Mouse (Mus musculus) skeletal muscle tissue, adult 2 months (tissue): Measurements from ENCODE around the gene Cep95.

ENCODE experiments used
- DNase-seq: peaks from one replicate; pipeline ENCODE4 v3.0.0-alpha.2; 2012; ENCODE audit warnings: low read depth, low spot score

Gene Cep95

GRCm38 (mm10) chr11:106814601-106815320, 25.7 kb downstream of the Cep95 start:
- DNase-seq = no peak

- no peak for DNase-seq
Measured at GRCm38 (mm10) chr11:106815331-106815730, 26.3 kb downstream of the Cep95 start.

- DNase-seq = no peak
Measured at GRCm38 (mm10) chr11:106815761-106816160, 26.7 kb downstream of the Cep95 start.

- DNase-seq = no peak
Measured at GRCm38 (mm10) chr11:106816316-106816715, 27.3 kb downstream of the Cep95 start.

GRCm38 (mm10) chr11:106817156-106817555, 28.1 kb downstream of the Cep95 start:
- no peak for DNase-seq

- no peak for DNase-seq
Measured at GRCm38 (mm10) chr11:106817808-106818207, 28.8 kb downstream of the Cep95 start.

- no peak for DNase-seq
Measured at GRCm38 (mm10) chr11:106818341-106818740, 29.3 kb downstream of the Cep95 start.

- no peak for DNase-seq
Measured at GRCm38 (mm10) chr11:106819595-106819994, 30.5 kb downstream of the Cep95 start.

GRCm38 (mm10) chr11:106820252-106820651, 31.2 kb downstream of the Cep95 start:
- DNase-seq = peak; percentile 16

- DNase-seq = peak; percentile 42
Measured at GRCm38 (mm10) chr11:106820972-106821371, 31.9 kb downstream of the Cep95 start.

- no peak for DNase-seq
Measured at GRCm38 (mm10) chr11:106821397-106821796, 32.3 kb downstream of the Cep95 start.

- no peak for DNase-seq
Measured at GRCm38 (mm10) chr11:106822491-106822890, 33.4 kb downstream of the Cep95 start.

- DNase-seq = no peak
Measured at GRCm38 (mm10) chr11:106822911-106823310, 33.9 kb downstream of the Cep95 start.

GRCm38 (mm10) chr11:106823741-106824140, 34.7 kb downstream of the Cep95 start:
- no peak for DNase-seq

- no peak for DNase-seq
Measured at GRCm38 (mm10) chr11:106824403-106824802, 35.4 kb downstream of the Cep95 start.

GRCm38 (mm10) chr11:106828079-106828478, 39.0 kb downstream of the Cep95 start:
- no peak for DNase-seq

- DNase-seq = no peak
Measured at GRCm38 (mm10) chr11:106842002-106842401, 53.0 kb downstream of the Cep95 start.

GRCm38 (mm10) chr11:106851438-106851837, 62.4 kb downstream of the Cep95 start:
- peak; percentile 5 for DNase-seq
